Mouse (Mus musculus) brain, embryonic 14.5 days (tissue): ENCODE results near the gene Rchy1.

Experiments
- CTCF ChIP-seq: fragments of 200-500 bp; IDR thresholded peaks from 2 replicates; pipeline ENCODE4 v1.5.1; 2012; ENCODE audit warnings: inconsistent platforms, mild to moderate bottlenecking, moderate library complexity, borderline replicate concordance; ENCODE audit not compliant: insufficient read depth, insufficient read length; ENCODE audit errors: extremely low read depth
- POLR2A ChIP-seq: fragments of 200-500 bp; IDR thresholded peaks from 2 replicates; pipeline ENCODE4 v1.6.1; 2012; ENCODE audit warnings: mild to moderate bottlenecking, inconsistent platforms, borderline replicate concordance; ENCODE audit not compliant: poor library complexity, insufficient read depth, insufficient read length, severe bottlenecking; ENCODE audit errors: extremely low read depth

GRCm38 (mm10) chr5:91960606-91961254 is 2.1 kb downstream of the Rchy1 start:
- no peak for TF ChIP-seq CTCF
- TF ChIP-seq POLR2A = no peak
